Mouse (Mus musculus): ENCODE measurements at regions not wholly inside any gene's neighbourhood (a gene's known extent, or its start where the extent isn't known, plus 50 kb on each side); places are given as distances from the start of the nearest gene placed in this dataset.
"Not testable (repeated sequence)": the region's sequence is repeated elsewhere in the genome, so short reads cannot be mapped to it uniquely, and the experiment has no call there.

- not testable (repeated sequence) for H3K9ac ChIP-seq; H3K36me3 ChIP-seq (ENCODE audit: insufficient read depth); H3K27ac ChIP-seq (ENCODE audit: low read depth); H3K9me3 ChIP-seq (ENCODE audit: low read depth, low read length); H3K4me2 ChIP-seq; ATAC-seq (ENCODE audit: insufficient read depth); DNase-seq; H3K4me1 ChIP-seq (ENCODE audit: insufficient read depth); H3K27me3 ChIP-seq (ENCODE audit: insufficient read depth, low read length); H3K4me3 ChIP-seq (ENCODE audit: low read depth, low read length)
- WGBS = 83% methylated on average over 3 of the region's 3 CpGs
Observed at GRCm38 (mm10) chr2:109791921-109792320, 98.7 kb upstream of the Lin7c start.

- H3K4me3 ChIP-seq (ENCODE audit: low read depth, low read length) = no peak overlapping the region
- DNase-seq (no peak), ATAC-seq (ENCODE audit: insufficient read depth) (no peak)
- WGBS = 79% methylated on average over 1 of the region's 1 CpGs
- H3K27me3 ChIP-seq (ENCODE audit: insufficient read depth, low read length) = no peaks in the 10 kb centered on the region
- H3K4me1 ChIP-seq (ENCODE audit: insufficient read depth) = no peaks in the 10 kb centered on the region; the same call in 1 of the 2 replicates
- no peak overlapping the region for H3K9ac ChIP-seq
- no peak for TF ChIP-seq CTCF (IDR thresholded peaks at IDR 0.05; ENCODE audit: low read depth)
- no peaks in the 10 kb centered on the region for H3K9me3 ChIP-seq (ENCODE audit: low read depth, low read length)
- H3K4me2 ChIP-seq = no peak overlapping the region
- H3K36me3 ChIP-seq (ENCODE audit: insufficient read depth) = no peaks in the 10 kb centered on the region
- no peak overlapping the region for H3K27ac ChIP-seq (ENCODE audit: low read depth)
Observed at GRCm38 (mm10) chr2:109816993-109817392, 73.7 kb upstream of the Lin7c start.

GRCm38 (mm10) chr2:109820357-109820756, 70.3 kb upstream of the Lin7c start:
- Histone ChIP-seq H3K4me3 (ENCODE audit: low read depth, low read length) (no peak overlapping the region), H3K36me3 (ENCODE audit: insufficient read depth) (no peaks in the 10 kb centered on the region), H3K4me1 (ENCODE audit: insufficient read depth) (no peaks in the 10 kb centered on the region; the same call in 1 of the 2 replicates), H3K9me3 (ENCODE audit: low read depth, low read length) (no peaks in the 10 kb centered on the region), H3K9ac (no peak overlapping the region), H3K27me3 (ENCODE audit: insufficient read depth, low read length) (no peaks in the 10 kb centered on the region), H3K27ac (ENCODE audit: low read depth) (no peak overlapping the region), H3K4me2 (no peak overlapping the region)
- DNase-seq = no peak
- TF ChIP-seq CTCF (IDR thresholded peaks at IDR 0.05; ENCODE audit: low read depth) = no peak
- ATAC-seq (ENCODE audit: insufficient read depth) = no peak
- 79% methylated on average over 6 of the region's 6 CpGs for WGBS

DNA sequence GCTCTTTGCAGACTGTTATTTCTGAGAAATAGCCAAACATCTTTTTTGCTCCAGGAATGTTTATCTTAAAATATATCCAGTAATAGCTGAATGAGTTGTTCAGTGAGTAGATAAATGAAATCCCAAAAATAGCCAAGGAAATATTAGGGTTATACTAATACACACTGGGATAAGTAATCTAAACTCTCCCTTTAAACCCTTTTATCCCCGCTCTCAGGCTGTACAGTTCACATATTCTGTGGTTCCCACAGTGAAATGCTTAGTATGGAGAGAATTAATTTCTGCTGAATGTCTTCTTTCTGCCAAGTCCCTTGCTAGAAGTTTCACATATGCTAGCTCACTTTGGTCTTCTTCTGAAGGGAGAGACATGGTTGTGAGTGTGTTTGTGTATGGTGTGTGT, 69.8 kb upstream of the Lin7c start:
- peak; percentile 58 for DNase-seq
- H3K9me3 ChIP-seq (ENCODE audit: low read depth, low read length) = no peaks in the 10 kb centered on the region
- no peak overlapping the region for H3K4me3 ChIP-seq (ENCODE audit: low read depth, low read length)
- TF ChIP-seq CTCF (IDR thresholded peaks at IDR 0.05; ENCODE audit: low read depth) = no peak
- ATAC-seq (ENCODE audit: insufficient read depth) = peak; percentile 90
- WGBS = 33% methylated on average over 1 of the region's 1 CpGs
- 0 out of 2 replicates have a peak overlapping the region, but pooled peaks have one; percentile 13 for H3K27ac ChIP-seq (ENCODE audit: low read depth)
- no peak overlapping the region for H3K4me2 ChIP-seq
- H3K27me3 ChIP-seq (ENCODE audit: insufficient read depth, low read length) = no peaks in the 10 kb centered on the region
- no peaks in the 10 kb centered on the region; the same call in 1 of the 2 replicates for H3K4me1 ChIP-seq (ENCODE audit: insufficient read depth)
- no peaks in the 10 kb centered on the region for H3K36me3 ChIP-seq (ENCODE audit: insufficient read depth)
- H3K9ac ChIP-seq = no peak overlapping the region

DNA sequence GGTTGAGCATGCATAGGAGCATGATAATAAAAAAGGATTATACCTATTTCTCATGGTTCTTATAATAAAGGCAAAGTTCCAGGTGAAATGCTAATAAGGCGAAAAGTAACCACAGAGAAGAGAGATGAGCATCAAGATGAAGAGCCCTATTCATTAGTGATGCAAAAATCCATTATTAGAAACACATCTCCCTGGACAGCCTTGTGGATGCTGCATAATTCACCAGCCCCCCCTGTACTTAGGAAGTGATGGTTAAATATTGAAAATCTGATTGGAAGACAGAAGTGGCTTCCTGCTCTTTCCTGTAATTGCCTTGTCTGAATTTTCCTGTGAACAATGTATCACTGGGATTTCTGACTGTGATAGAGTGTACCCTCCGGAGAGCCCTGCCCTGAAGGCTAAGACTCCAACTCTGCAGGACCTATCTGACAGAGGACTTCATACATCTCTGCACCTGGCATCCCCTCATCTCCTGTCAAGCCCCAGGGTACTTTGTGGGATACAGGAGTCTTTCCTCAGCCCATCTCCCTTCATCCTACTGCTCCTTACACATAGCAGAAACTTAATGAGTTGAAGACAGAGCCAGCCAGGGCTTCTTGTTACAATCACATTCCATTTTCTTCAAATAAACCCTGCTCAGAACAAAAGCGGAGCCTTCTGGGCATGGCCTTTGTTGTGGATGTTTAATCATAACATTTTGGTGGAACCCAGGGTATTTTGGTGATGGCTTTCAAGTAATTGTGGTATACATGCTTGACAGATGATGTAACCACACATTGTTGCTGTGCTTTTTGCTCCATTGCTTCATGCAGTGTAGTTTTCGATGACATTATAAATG, 67.4 kb upstream of the Lin7c start:
- ATAC-seq (ENCODE audit: insufficient read depth) = no peak
- Histone ChIP-seq H3K27me3 (ENCODE audit: insufficient read depth, low read length) (no peaks in the 10 kb centered on the region), H3K36me3 (ENCODE audit: insufficient read depth) (no peaks in the 10 kb centered on the region), H3K4me1 (ENCODE audit: insufficient read depth) (no peaks in the 10 kb centered on the region; the same call in 1 of the 2 replicates), H3K9me3 (ENCODE audit: low read depth, low read length) (no peaks in the 10 kb centered on the region), H3K4me2 (no peak overlapping the region), H3K9ac (no peak overlapping the region), H3K27ac (ENCODE audit: low read depth) (no peak overlapping the region), H3K4me3 (ENCODE audit: low read depth, low read length) (no peak overlapping the region)
- TF ChIP-seq CTCF (IDR thresholded peaks at IDR 0.05; ENCODE audit: low read depth) = no peak
- no peak for DNase-seq
- WGBS = 80% methylated on average over 4 of the region's 4 CpGs

- no peaks in the 10 kb centered on the region for H3K27me3 ChIP-seq (ENCODE audit: insufficient read depth, low read length)
- H3K4me3 ChIP-seq (ENCODE audit: low read depth, low read length) = no peak overlapping the region
- WGBS = 62% methylated on average over 2 of the region's 2 CpGs
- no peaks in the 10 kb centered on the region for H3K4me1 ChIP-seq (ENCODE audit: insufficient read depth)
- ATAC-seq (ENCODE audit: insufficient read depth) = no peak
- no peaks in the 10 kb centered on the region for H3K36me3 ChIP-seq (ENCODE audit: insufficient read depth)
- H3K27ac ChIP-seq (ENCODE audit: low read depth) = no peak overlapping the region
- no peak overlapping the region for H3K4me2 ChIP-seq
- DNase-seq = no peak
- no peak overlapping the region for H3K9ac ChIP-seq
- no peak for TF ChIP-seq CTCF (IDR thresholded peaks at IDR 0.05; ENCODE audit: low read depth)
- no peaks in the 10 kb centered on the region for H3K9me3 ChIP-seq (ENCODE audit: low read depth, low read length)
Observed at GRCm38 (mm10) chr2:109840258-109840657, 50.4 kb upstream of the Lin7c start.

All from lung, embryonic 14.5 days (tissue).